Mouse (Mus musculus) limb, embryonic 13.5 days (tissue): ENCODE data around the gene Dhodh. TPM values are rescaled to one million over a fixed set of nuclear protein-coding genes. Genes with fewer than 3 reads are reported as not detected.

Experiments used
- ATAC-seq: fragments of 200-750 bp; cut with Nextera tagmentation; 2 replicates; pipeline ENCODE4 v1.8.0; 2017; ENCODE audit warnings: low read depth, moderate number of reproducible peaks, moderate TSS enrichment; ENCODE audit not compliant: low FRiP score
- H3K27ac ChIP-seq: fragments of 300-500 bp; sonication (generic); 2 replicates; pipeline ENCODE4 v1.5.1; 2015; ENCODE audit warnings: inconsistent platforms, mild to moderate bottlenecking, moderate library complexity
- H3K27me3 ChIP-seq: fragments of 300-500 bp; sonication (generic); 2 replicates; pipeline ENCODE4 v1.6.1; 2015; ENCODE audit warnings: mild to moderate bottlenecking, inconsistent platforms
- H3K36me3 ChIP-seq: fragments of 300-500 bp; sonication (generic); 2 replicates; pipeline ENCODE4 v1.6.1; 2015; ENCODE audit warnings: inconsistent platforms, mild to moderate bottlenecking, moderate library complexity
- H3K4me1 ChIP-seq: fragments of 300-500 bp; sonication (generic); 2 replicates; pipeline ENCODE4 v1.6.1; 2015; ENCODE audit warnings: inconsistent platforms
- H3K4me2 ChIP-seq: fragments of 300-500 bp; sonication (generic); replicated peaks from 2 replicates; pipeline ENCODE4 v1.6.1; 2015; ENCODE audit warnings: inconsistent platforms, mild to moderate bottlenecking, moderate library complexity
- H3K4me3 ChIP-seq: fragments of 300-500 bp; sonication (generic); 2 replicates; pipeline ENCODE4 v1.5.1; 2015; ENCODE audit warnings: moderate library complexity, mild to moderate bottlenecking, inconsistent platforms
- H3K9ac ChIP-seq: fragments of 300-500 bp; sonication (generic); 2 replicates; pipeline ENCODE4 v1.6.1; 2015; ENCODE audit warnings: mild to moderate bottlenecking, inconsistent platforms
- H3K9me3 ChIP-seq: fragments of 300-500 bp; sonication (generic); 2 replicates; pipeline ENCODE4 v1.6.1; 2016; ENCODE audit warnings: inconsistent platforms
- WGBS: fragments of 180-500 bp; shearing (Covaris S2); methylation state at CpG from one replicate; pipeline ENCODE4 v1.1.7; 2015; 5-methylcytosine and 5-hydroxymethylcytosine counted together
- polyA plus RNA-seq: library from polyadenylated mRNA; unstranded; fragments of >200 nt; fragmentation: Nextera tagmentation; extraction: Ambion mirVana; gene quantifications from 2 replicates; pipeline ENCODE4 v1.2.1, GENCODE M21; 2015

The Dhodh gene
- polyA plus RNA-seq, result 49.8 and 54.1 TPM in 2 replicates

DNA sequence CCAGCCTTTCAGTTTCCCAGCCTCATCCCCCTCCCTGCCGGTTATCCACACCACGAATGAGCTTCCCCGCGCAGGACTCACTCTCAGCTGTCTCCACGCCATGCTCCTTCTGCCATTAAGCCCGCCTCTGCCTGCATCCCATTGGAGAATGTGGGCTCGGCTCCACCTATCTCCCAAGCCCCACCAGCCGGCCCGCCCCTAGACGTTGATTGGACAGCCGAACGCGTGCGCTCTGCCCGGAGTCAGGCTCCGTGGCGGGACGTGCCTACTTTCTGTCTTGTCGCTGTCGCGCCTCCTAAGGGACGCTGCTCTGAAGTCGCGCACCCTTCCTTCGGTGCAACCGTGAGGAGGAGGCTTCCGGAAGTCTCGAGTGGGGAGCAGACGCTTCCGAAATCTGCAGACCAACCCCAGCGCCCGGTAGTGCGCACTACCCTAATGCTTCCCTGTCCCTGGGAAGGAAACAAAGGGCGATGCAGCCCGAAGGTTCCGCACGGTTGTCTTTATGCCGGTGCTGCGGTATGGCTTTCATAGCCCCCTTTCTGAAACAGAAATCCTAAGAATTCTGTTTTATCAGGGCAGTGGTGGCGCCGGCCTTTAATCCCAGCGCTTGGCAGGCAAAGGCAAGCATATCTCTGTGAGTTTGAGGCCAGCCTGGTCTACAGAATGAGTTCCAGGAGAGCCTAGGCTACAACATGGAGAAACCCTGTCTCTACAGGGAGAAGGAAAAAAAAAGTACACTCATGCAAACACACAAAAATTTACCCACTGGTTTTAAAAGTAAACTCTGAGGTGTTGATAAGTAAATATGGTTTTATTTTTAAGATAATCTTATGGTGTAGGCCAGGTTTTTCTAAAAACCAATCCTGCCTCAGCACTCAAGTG, at the start of gene Dhodh:
Gene Dhodh (minus strand): TSS at position 403 of the 882 bp plus-strand sequence.
- H3K9ac ChIP-seq, result peak within 1 kb of the TSS; percentile 70
- peaks cover 18% of the 10 kb centered on the region for H3K36me3 ChIP-seq
- H3K27me3 ChIP-seq, result no peaks in the 10 kb centered on the region
- no peaks in the 10 kb centered on the region for H3K9me3 ChIP-seq
- H3K27ac ChIP-seq, result peak within 1 kb of the TSS; percentile 93
- peak within 1 kb of the TSS; percentile 63 for H3K4me3 ChIP-seq
- WGBS, result under 1% methylated on average over 42 of the region's 42 CpGs
- peak within 1 kb of the TSS; percentile 84 for H3K4me2 ChIP-seq
- peak; percentile 99 for ATAC-seq
- peaks cover 16% of the 10 kb centered on the region for H3K4me1 ChIP-seq

DNA sequence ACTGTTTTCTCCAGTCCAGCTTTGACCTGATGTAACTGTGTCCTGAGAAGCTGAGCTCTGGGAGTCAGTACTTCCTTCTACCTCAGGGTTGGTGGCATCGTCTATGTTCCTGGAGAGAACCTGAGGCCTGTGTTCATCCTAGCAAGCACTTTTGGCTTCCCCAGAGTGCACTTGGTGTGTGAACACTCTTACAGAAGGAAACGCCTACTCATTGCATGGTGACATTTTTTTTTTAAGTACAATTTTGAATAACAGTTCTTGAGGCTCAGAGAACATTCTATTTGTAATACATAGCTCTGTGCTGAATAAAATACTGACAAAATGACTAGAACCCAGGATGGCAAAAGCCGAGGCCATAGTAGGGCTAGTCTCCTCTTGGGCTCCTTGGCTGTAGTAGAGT, 48.4 kb upstream of the Dhodh start:
- WGBS, result 83% methylated on average over 3 of the region's 3 CpGs
- no peaks in the 10 kb centered on the region for H3K27me3 ChIP-seq
- ATAC-seq, result no peak
- H3K4me1 ChIP-seq, result no peaks in the 10 kb centered on the region
- no peaks in the 10 kb centered on the region for H3K9me3 ChIP-seq
- H3K36me3 ChIP-seq, result no peaks in the 10 kb centered on the region
- H3K27ac ChIP-seq, result no peak overlapping the region
- no peak overlapping the region for H3K4me3 ChIP-seq
- H3K4me2 ChIP-seq, result no peak overlapping the region
- no peak overlapping the region for H3K9ac ChIP-seq

DNA sequence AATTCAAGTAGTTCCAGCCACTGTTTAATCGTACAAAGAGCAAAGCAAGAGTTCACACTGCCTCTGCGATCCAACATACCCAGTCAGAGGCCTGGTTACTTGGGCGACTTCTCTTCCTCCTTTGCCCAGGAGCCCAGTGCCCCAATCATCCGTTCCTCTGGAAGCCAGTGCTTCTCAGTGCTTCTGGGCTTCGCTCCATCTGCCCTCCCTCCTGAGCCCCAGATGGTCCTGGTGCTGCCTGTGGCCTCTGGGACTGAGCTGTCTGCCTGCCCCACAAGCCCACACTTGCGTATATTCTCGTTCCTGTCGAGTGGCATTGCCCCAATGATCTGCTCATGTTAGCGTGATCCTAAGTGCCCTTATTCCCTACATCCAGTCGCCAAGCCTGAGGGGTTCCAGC, 42.3 kb upstream of the Dhodh start:
- ATAC-seq, result no peak
- 77% methylated on average over 10 of the region's 10 CpGs for WGBS
- no peak overlapping the region for H3K4me3 ChIP-seq

DNA sequence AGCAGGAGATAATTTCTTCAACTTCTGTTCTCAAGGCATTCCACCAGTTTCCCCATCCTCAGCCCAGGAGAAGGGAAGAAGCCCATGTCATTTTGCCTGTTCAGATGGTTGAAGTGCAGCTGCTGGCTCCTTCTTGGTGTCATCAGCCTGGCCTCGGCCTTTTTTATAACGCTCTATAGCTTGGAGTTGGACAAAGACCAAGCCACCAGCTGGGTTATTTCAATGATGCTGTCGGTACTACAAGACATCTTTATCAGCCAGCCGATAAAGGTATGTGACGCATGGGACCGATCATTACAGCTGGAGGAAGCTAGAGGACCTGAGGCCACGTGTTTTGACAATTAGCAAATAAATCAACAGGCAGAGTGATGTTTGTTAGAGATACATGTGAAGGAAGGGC, 40.0 kb upstream of the Dhodh start:
- no peak overlapping the region for H3K4me3 ChIP-seq
- no peaks in the 10 kb centered on the region for H3K4me1 ChIP-seq
- 74% methylated on average over 7 of the region's 7 CpGs for WGBS
- H3K36me3 ChIP-seq, result no peaks in the 10 kb centered on the region
- no peaks in the 10 kb centered on the region for H3K9me3 ChIP-seq
- H3K9ac ChIP-seq, result no peak overlapping the region
- no peaks in the 10 kb centered on the region for H3K27me3 ChIP-seq
- ATAC-seq, result no peak
- no peak overlapping the region for H3K27ac ChIP-seq
- no peak overlapping the region for H3K4me2 ChIP-seq

More for the DNA sequence above, 42.3 kb upstream of the Dhodh start:
- no peak overlapping the region for H3K9ac ChIP-seq
- H3K9me3 ChIP-seq, result no peaks in the 10 kb centered on the region
- no peak overlapping the region for H3K4me2 ChIP-seq
- H3K4me1 ChIP-seq, result no peaks in the 10 kb centered on the region
- H3K27me3 ChIP-seq, result no peaks in the 10 kb centered on the region
- no peaks in the 10 kb centered on the region for H3K36me3 ChIP-seq
- H3K27ac ChIP-seq, result no peak overlapping the region

DNA sequence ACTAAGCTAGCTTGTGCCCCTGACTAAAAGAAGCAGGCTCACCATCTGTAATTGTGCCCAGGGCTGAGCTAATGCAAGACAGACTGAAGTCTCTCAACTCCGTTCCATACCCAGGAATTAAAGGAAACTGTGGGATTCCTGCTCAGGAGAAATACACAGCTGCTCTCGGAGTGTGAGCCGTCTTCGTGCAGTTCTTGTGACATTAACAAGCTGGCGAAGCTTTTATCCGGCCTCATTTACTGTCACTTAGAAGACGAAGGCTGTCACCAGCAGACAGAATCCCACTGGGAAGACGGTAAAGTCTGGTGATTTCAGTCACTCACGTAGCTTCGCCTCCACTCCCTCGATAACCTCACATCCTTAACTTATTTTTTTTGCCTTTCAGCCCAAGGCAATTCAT, 38.9 kb upstream of the Dhodh start:
- WGBS, result 54% methylated on average over 11 of the region's 11 CpGs
- H3K9ac ChIP-seq, result no peak overlapping the region
- no peaks in the 10 kb centered on the region for H3K4me1 ChIP-seq
- no peak overlapping the region for H3K4me3 ChIP-seq
- H3K9me3 ChIP-seq, result no peaks in the 10 kb centered on the region
- no peak overlapping the region for H3K4me2 ChIP-seq
- no peaks in the 10 kb centered on the region for H3K36me3 ChIP-seq
- no peak overlapping the region for H3K27ac ChIP-seq
- no peak for ATAC-seq
- no peaks in the 10 kb centered on the region for H3K27me3 ChIP-seq

DNA sequence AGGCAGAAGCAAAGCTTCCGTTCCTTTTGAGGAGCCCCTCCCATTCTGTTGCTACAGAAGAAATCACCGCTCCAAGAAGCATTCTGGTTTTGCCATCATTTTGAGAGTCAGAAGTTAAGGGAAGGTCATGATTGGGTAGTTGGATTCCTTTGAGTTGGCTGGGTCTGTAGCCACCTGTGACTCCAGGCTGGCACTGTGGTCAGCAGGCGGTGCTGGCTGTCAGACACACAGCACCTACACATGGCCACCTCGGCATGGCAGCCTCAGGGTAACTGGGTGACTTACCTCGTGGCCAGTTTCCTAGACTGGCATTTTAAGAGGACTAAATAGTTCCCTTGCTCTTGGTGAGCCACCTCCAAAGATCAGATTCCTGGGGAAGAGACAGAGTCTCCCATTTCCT, 32.8 kb upstream of the Dhodh start:
- H3K4me2 ChIP-seq, result no peak overlapping the region
- WGBS, result 78% methylated on average over 5 of the region's 5 CpGs
- ATAC-seq, result no peak
- no peaks in the 10 kb centered on the region for H3K9me3 ChIP-seq
- no peaks in the 10 kb centered on the region for H3K36me3 ChIP-seq
- no peak overlapping the region for H3K27ac ChIP-seq
- H3K4me1 ChIP-seq, result no peaks in the 10 kb centered on the region
- no peak overlapping the region for H3K9ac ChIP-seq
- H3K4me3 ChIP-seq, result no peak overlapping the region
- no peaks in the 10 kb centered on the region for H3K27me3 ChIP-seq

DNA sequence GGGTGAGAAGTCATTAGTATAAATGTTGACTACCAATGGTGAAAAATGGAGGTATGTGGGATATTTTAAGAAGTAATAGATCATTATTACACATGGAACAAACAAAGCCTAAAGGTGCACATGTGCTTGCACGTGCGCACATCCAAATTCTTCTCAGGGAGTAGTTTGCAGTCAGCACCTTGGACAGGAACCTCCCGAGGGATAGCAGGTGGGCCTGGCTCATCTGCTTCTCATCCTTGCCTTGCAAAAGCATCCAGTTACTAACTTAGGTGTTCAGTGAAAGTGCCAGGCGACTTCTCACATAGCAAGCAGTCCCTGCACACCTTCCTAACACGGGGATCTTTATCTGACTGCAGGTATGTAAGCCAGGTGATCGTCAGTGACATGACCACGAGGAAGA, 31.9 kb upstream of the Dhodh start:
- H3K27me3 ChIP-seq, result no peaks in the 10 kb centered on the region
- no peak for ATAC-seq
- H3K9ac ChIP-seq, result no peak overlapping the region
- H3K4me3 ChIP-seq, result no peak overlapping the region
- WGBS, result 61% methylated on average over 7 of the region's 7 CpGs
- no peaks in the 10 kb centered on the region for H3K4me1 ChIP-seq
- H3K27ac ChIP-seq, result no peak overlapping the region
- H3K9me3 ChIP-seq, result no peaks in the 10 kb centered on the region
- H3K36me3 ChIP-seq, result no peaks in the 10 kb centered on the region
- H3K4me2 ChIP-seq, result no peak overlapping the region

DNA sequence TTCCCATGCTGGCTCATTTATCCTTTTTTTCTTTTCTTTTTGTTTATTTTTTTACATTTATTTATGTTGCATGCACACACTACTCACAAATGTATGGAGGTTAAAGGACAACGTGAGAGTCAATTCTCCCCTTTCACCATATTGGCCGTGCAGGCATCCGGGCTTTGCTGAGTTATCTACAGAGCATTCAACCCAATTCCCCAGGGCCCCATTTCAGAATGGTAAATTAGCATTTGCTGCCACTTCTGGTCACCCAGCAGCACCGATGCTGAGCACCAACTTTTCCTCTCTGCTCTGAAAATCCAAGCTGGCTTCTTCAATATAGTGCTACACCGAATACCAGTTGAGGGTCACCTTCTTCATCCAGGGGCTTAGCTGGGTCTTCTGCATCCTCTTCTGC, 30.4 kb upstream of the Dhodh start:
- H3K27me3 ChIP-seq, result no peaks in the 10 kb centered on the region
- no peaks in the 10 kb centered on the region for H3K4me1 ChIP-seq
- H3K4me3 ChIP-seq, result no peak overlapping the region
- H3K9me3 ChIP-seq, result no peaks in the 10 kb centered on the region
- no peaks in the 10 kb centered on the region for H3K36me3 ChIP-seq
- 80% methylated on average over 5 of the region's 5 CpGs for WGBS
- no peak overlapping the region for H3K4me2 ChIP-seq
- no peak for ATAC-seq
- no peak overlapping the region for H3K27ac ChIP-seq
- H3K9ac ChIP-seq, result no peak overlapping the region

DNA sequence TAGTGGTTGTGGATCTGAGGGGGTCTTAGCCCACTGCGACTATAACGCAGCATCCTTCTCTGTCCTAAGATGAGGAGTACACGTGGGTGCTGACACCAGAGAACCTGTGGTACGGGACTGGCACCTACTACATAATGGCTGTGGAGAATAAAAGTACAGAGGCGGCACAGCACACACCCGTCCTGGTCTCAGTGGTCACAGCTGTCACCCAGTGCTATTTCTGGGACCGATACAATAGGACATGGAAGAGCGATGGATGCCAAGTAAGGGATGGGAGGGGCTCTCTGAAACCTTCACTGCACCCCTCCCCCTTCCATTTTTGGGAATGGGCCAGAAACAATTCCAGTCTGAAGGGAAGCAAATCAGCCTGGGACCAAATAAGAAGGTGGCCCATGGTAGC, 26.7 kb upstream of the Dhodh start:
- Histone ChIP-seq H3K27me3 (no peaks in the 10 kb centered on the region), H3K9ac (no peak overlapping the region), H3K27ac (no peak overlapping the region), H3K9me3 (no peaks in the 10 kb centered on the region), H3K4me1 (no peaks in the 10 kb centered on the region), H3K4me2 (no peak overlapping the region), H3K4me3 (no peak overlapping the region), H3K36me3 (no peaks in the 10 kb centered on the region)
- WGBS, result 93% methylated on average over 8 of the region's 8 CpGs
- ATAC-seq, result no peak

DNA sequence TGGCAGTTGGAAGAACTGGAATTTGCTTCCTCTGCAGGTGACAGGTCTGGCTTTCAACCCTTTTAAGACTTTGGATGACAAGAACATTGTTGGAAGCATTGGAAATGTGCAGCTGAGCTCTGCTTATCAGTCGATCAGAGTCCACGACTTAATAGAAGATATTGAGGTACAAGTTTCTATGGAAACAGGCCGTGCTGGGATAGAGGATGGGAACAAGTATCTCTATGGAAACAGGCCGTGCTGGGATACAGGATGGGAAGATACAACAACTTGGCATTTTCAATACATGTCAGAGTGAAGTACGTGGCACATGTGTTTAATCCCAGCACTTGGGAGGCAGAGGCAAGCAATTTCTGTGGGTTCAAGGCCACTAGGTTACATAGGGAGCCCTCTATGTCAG, 24.0 kb upstream of the Dhodh start:
- no peaks in the 10 kb centered on the region for H3K9me3 ChIP-seq
- 83% methylated on average over 5 of the region's 5 CpGs for WGBS
- no peaks in the 10 kb centered on the region for H3K4me1 ChIP-seq
- H3K27me3 ChIP-seq, result no peaks in the 10 kb centered on the region
- no peaks in the 10 kb centered on the region for H3K36me3 ChIP-seq
- no peak overlapping the region for H3K9ac ChIP-seq
- H3K27ac ChIP-seq, result no peak overlapping the region
- H3K4me2 ChIP-seq, result no peak overlapping the region
- no peak overlapping the region for H3K4me3 ChIP-seq
- no peak for ATAC-seq

DNA sequence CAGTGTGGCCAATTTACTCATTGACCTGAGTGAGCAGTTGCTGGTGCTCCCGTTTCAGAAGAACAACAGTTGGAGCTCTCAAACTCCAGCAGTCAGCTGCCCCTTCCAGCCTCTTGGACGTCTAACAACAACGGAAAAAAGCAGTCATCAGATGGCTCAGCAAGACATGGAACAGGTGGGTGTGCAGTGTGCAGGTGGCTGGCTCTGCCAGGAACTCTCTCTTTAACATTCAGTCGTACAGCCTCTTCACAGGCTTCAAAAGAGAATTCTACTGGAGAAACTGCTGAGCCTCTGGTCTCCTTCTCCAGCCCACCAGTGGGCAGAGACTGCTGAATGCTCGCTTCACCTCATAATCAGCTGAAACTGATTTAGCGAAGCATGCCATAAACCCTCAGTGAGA, 20.2 kb upstream of the Dhodh start:
- Histone ChIP-seq H3K9ac (no peak overlapping the region), H3K27me3 (no peaks in the 10 kb centered on the region), H3K4me2 (no peak overlapping the region), H3K9me3 (peaks cover 6% of the 10 kb centered on the region; the same call in 1 of the 2 replicates), H3K4me1 (no peaks in the 10 kb centered on the region), H3K27ac (no peak overlapping the region), H3K4me3 (no peak overlapping the region), H3K36me3 (no peaks in the 10 kb centered on the region)
- no peak for ATAC-seq
- 62% methylated on average over 6 of the region's 6 CpGs for WGBS

DNA sequence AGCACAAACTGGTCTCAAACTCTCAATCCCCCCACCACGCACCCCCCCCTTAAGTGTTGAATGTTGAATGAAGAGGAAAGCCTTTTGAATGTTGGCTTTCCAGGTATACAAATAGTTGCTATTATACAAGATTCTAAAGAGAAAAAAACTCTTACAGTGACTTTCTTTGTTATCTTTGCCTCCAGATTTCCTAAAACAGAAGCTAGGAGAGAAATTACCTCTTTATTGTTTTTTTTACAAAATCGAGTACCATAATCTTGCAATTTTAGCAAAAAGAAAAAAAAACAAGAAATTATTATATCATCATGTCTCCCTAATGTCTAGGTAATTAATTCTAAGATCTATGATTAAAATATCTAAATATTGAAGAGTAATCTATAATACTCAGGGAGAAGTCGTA, 7.1 kb upstream of the Dhodh start:
- 91% methylated on average over 3 of the region's 3 CpGs for WGBS
- no peak for ATAC-seq
- no peak overlapping the region for H3K27ac ChIP-seq
- no peaks in the 10 kb centered on the region for H3K36me3 ChIP-seq
- H3K4me3 ChIP-seq, result no peak overlapping the region
- no peak overlapping the region for H3K4me2 ChIP-seq
- H3K9ac ChIP-seq, result no peak overlapping the region
- no peaks in the 10 kb centered on the region for H3K27me3 ChIP-seq
- H3K4me1 ChIP-seq, result no peaks in the 10 kb centered on the region
- H3K9me3 ChIP-seq, result no peaks in the 10 kb centered on the region; the same call in 1 of the 2 replicates
